Mouse (Mus musculus) monocyte, adult 5-6 weeks (primary cell): Measurements from ENCODE around the gene Armc6. TPM values are rescaled to one million over a fixed set of nuclear protein-coding genes. Genes with fewer than 3 reads are reported as not detected.

Experiments used
- total RNA-seq: library from RNA; stranded (forward); fragments of 200-1000, 200-491, 200-594 nt; gene quantifications from 3 replicates; pipeline ENCODE4 v1.2.3, GENCODE M21; 2017

Gene Armc6
- total RNA-seq, 1 experiment from 2014 or later = 1.7 TPM

Other genes with a start within 250 kb of the Armc6 start
- 65.6 to 93.7 TPM (median 68.3 TPM) in 3 replicates for gene Gatad2a, start 238.1 kb downstream of the Armc6 start, total RNA-seq
- gene Mau2, start 191.7 kb downstream of the Armc6 start, total RNA-seq = 58.1 to 68.4 TPM (median 66.0 TPM) in 3 replicates
- gene Sugp1, start 191.7 kb downstream of the Armc6 start, total RNA-seq = 32.1 to 49.3 TPM (median 38.7 TPM) in 3 replicates
- gene Tm6sf2, start 161.5 kb downstream of the Armc6 start, total RNA-seq = 3.2 to 3.9 TPM in 2 of 3 replicates, not detected in the other
- not detected in 3 replicates for gene Hapln4, start 151.0 kb downstream of the Armc6 start, total RNA-seq
- gene Ncan, start 113.6 kb downstream of the Armc6 start, total RNA-seq = not detected in 3 replicates
- 6.0 to 12.0 TPM (median 11.1 TPM) in 3 replicates for gene Nr2c2ap, start 103.1 kb downstream of the Armc6 start, total RNA-seq
- 12.5 to 17.9 TPM (median 17.8 TPM) in 3 replicates for gene Rfxank, start 95.3 kb downstream of the Armc6 start, total RNA-seq
- 60.6 to 63.2 TPM (median 61.3 TPM) in 3 replicates for gene Borcs8, start 95.0 kb downstream of the Armc6 start, total RNA-seq
- 0.78 to 1.5 TPM in 2 of 3 replicates, not detected in the other for gene Mef2b, start 94.8 kb downstream of the Armc6 start, total RNA-seq
- gene Tmem161a, start 62.1 kb downstream of the Armc6 start, total RNA-seq = 4.2 to 14.5 TPM (median 9.0 TPM) in 3 replicates
- 0.32 to 1.4 TPM in 2 of 3 replicates, not detected in the other for gene Slc25a42, start 22.2 kb downstream of the Armc6 start, total RNA-seq
- 14.0 to 47.5 TPM (median 21.6 TPM) in 3 replicates for gene Sugp2, start 240 bp downstream of the Armc6 start, total RNA-seq
- 2.0 to 3.7 TPM (median 3.4 TPM) in 3 replicates for gene Homer3, start 48.4 kb upstream of the Armc6 start, total RNA-seq
- gene Ddx49, start 68.0 kb upstream of the Armc6 start, total RNA-seq = 74.6 to 94.0 TPM (median 75.3 TPM) in 3 replicates
- gene Cope, start 68.1 kb upstream of the Armc6 start, total RNA-seq = 79.7 to 131 TPM (median 108 TPM) in 3 replicates
- not detected in 3 replicates for gene Cers1, start 81.3 kb upstream of the Armc6 start, total RNA-seq
- not detected in 3 replicates for gene Gdf1, start 95.4 kb upstream of the Armc6 start, total RNA-seq
- gene Upf1, start 118.8 kb upstream of the Armc6 start, total RNA-seq = 21.5 to 44.5 TPM (median 27.6 TPM) in 3 replicates
- gene Comp, start 139.1 kb upstream of the Armc6 start, total RNA-seq = 0.11 to 4.1 TPM (median 0.19 TPM) in 3 replicates
- gene Crtc1, start 205.1 kb upstream of the Armc6 start, total RNA-seq = 1.8 to 7.0 TPM (median 6.5 TPM) in 3 replicates
- 3.3 to 8.3 TPM (median 3.4 TPM) in 3 replicates for gene Klhl26, start 242.5 kb upstream of the Armc6 start, total RNA-seq